Mouse (Mus musculus) spleen, adult 12 weeks (tissue): ENCODE data around the gene Ptx3.
"Not testable (repeated sequence)": the region's sequence is repeated elsewhere in the genome, so short reads cannot be mapped to it uniquely, and the experiment has no call there.

Experiments
- DNase-seq: peaks from one replicate; pipeline ENCODE4 v3.0.0; 2022; ENCODE audit warnings: low spot score

Gene Ptx3

GRCm38 (mm10) chr3:66219655-66220191 is at the start of gene Ptx3:
Ptx3 (plus strand) TSS chr3:66219910.
- no peak for DNase-seq

GRCm38 (mm10) chr3:66172907-66173306 is 46.8 kb upstream of the Ptx3 start:
- no peak for DNase-seq

- no peak for DNase-seq
These were observed 40.1 kb upstream of the Ptx3 start for GRCm38 (mm10) chr3:66179647-66180046.

- DNase-seq = no peak
These were observed 25.7 kb upstream of the Ptx3 start for GRCm38 (mm10) chr3:66193910-66194562.

- no peak for DNase-seq
These were observed 10.7 kb upstream of the Ptx3 start for GRCm38 (mm10) chr3:66208836-66209573.

- DNase-seq = no peak
These were observed 6.2 kb upstream of the Ptx3 start for GRCm38 (mm10) chr3:66213524-66213923.

- DNase-seq = no peak
These were observed 4.0 kb upstream of the Ptx3 start for GRCm38 (mm10) chr3:66215759-66216158.

- no peak for DNase-seq
These were observed 988 bp downstream of the Ptx3 start for GRCm38 (mm10) chr3:66220554-66221242.

- DNase-seq = no peak
These were observed 1.5 kb downstream of the Ptx3 start for GRCm38 (mm10) chr3:66221243-66221611.

GRCm38 (mm10) chr3:66224931-66225537 is 5.3 kb downstream of the Ptx3 start:
- no peak for DNase-seq

GRCm38 (mm10) chr3:66236234-66236871 is 16.6 kb downstream of the Ptx3 start:
- not testable (repeated sequence) for DNase-seq

GRCm38 (mm10) chr3:66240476-66240875 is 20.8 kb downstream of the Ptx3 start:
- DNase-seq = no peak

GRCm38 (mm10) chr3:66251842-66252241 is 32.1 kb downstream of the Ptx3 start:
- DNase-seq = no peak

GRCm38 (mm10) chr3:66254504-66255105 is 34.9 kb downstream of the Ptx3 start:
- no peak for DNase-seq

GRCm38 (mm10) chr3:66262319-66262718 is 42.6 kb downstream of the Ptx3 start:
- DNase-seq = no peak

GRCm38 (mm10) chr3:66263270-66263669 is 43.6 kb downstream of the Ptx3 start:
- DNase-seq = no peak
